Mouse (Mus musculus): Measurements from ENCODE around the gene Nav2. TPM values are rescaled to one million over a fixed set of nuclear protein-coding genes. Genes with fewer than 3 reads are reported as not detected.

Nav2 gene
- polyA plus RNA-seq, 1 experiment = 38.5 TPM

GRCm38 (mm10) chr7:49635074-49635621 lies 726.6 kb downstream of the Nav2 start:
- no peak overlapping the region for H3K27ac ChIP-seq (ENCODE audit: insufficient read depth, low read length)
- H3K4me3 ChIP-seq (ENCODE audit: insufficient read depth, low read length) = no peak overlapping the region
- H3K4me1 ChIP-seq (ENCODE audit: control insufficient read depth, insufficient read depth, low read length) = no peaks in the 10 kb centered on the region
- TF ChIP-seq CTCF (IDR thresholded peaks at IDR 0.05; ENCODE audit: extremely low read depth, insufficient read depth, low read length) (no peak), POLR2A (IDR thresholded peaks at IDR 0.05; ENCODE audit: extremely low read depth, insufficient read depth, low read length) (no peak)

- Histone ChIP-seq H3K4me1 (ENCODE audit: control insufficient read depth, insufficient read depth, low read length) (no peaks in the 10 kb centered on the region), H3K4me3 (ENCODE audit: insufficient read depth, low read length) (no peak overlapping the region), H3K27ac (ENCODE audit: insufficient read depth, low read length) (no peak overlapping the region)
- TF ChIP-seq CTCF (IDR thresholded peaks at IDR 0.05; ENCODE audit: extremely low read depth, insufficient read depth, low read length) (no peak), POLR2A (IDR thresholded peaks at IDR 0.05; ENCODE audit: extremely low read depth, insufficient read depth, low read length) (no peak)
Observed at GRCm38 (mm10) chr7:49635971-49636370, 727.5 kb downstream of the Nav2 start.

GRCm38 (mm10) chr7:49636491-49637115 lies 728.1 kb downstream of the Nav2 start, which contains the start of gene Dbx1:
Gene Dbx1 (minus strand): TSS chr7:49636849.
- TF ChIP-seq CTCF (IDR thresholded peaks at IDR 0.05; ENCODE audit: extremely low read depth, insufficient read depth, low read length) = no peak
- no peak for TF ChIP-seq POLR2A (IDR thresholded peaks at IDR 0.05; ENCODE audit: extremely low read depth, insufficient read depth, low read length)
- H3K4me1 ChIP-seq (ENCODE audit: control insufficient read depth, insufficient read depth, low read length) = no peaks in the 10 kb centered on the region
- H3K27ac ChIP-seq (ENCODE audit: insufficient read depth, low read length) = no peak within 1 kb of the TSS
- H3K4me3 ChIP-seq (ENCODE audit: insufficient read depth, low read length) = no peak within 1 kb of the TSS

GRCm38 (mm10) chr7:49637281-49637680 lies 728.8 kb downstream of the Nav2 start:
- no peaks in the 10 kb centered on the region for H3K4me1 ChIP-seq (ENCODE audit: control insufficient read depth, insufficient read depth, low read length)
- no peak overlapping the region for H3K4me3 ChIP-seq (ENCODE audit: insufficient read depth, low read length)
- H3K27ac ChIP-seq (ENCODE audit: insufficient read depth, low read length) = no peak overlapping the region
- no peak for TF ChIP-seq CTCF (IDR thresholded peaks at IDR 0.05; ENCODE audit: extremely low read depth, insufficient read depth, low read length)
- TF ChIP-seq POLR2A (IDR thresholded peaks at IDR 0.05; ENCODE audit: extremely low read depth, insufficient read depth, low read length) = no peak

GRCm38 (mm10) chr7:49637851-49638663 lies 729.5 kb downstream of the Nav2 start:
- no peak overlapping the region for H3K4me3 ChIP-seq (ENCODE audit: insufficient read depth, low read length)
- TF ChIP-seq CTCF (IDR thresholded peaks at IDR 0.05; ENCODE audit: extremely low read depth, insufficient read depth, low read length) (no peak), POLR2A (IDR thresholded peaks at IDR 0.05; ENCODE audit: extremely low read depth, insufficient read depth, low read length) (no peak)
- no peak overlapping the region for H3K27ac ChIP-seq (ENCODE audit: insufficient read depth, low read length)
- H3K4me1 ChIP-seq (ENCODE audit: control insufficient read depth, insufficient read depth, low read length) = no peaks in the 10 kb centered on the region

GRCm38 (mm10) chr7:49638941-49639776 lies 730.6 kb downstream of the Nav2 start:
- no peaks in the 10 kb centered on the region for H3K4me1 ChIP-seq (ENCODE audit: control insufficient read depth, insufficient read depth, low read length)
- no peak for TF ChIP-seq POLR2A (IDR thresholded peaks at IDR 0.05; ENCODE audit: extremely low read depth, insufficient read depth, low read length)
- no peak for TF ChIP-seq CTCF (IDR thresholded peaks at IDR 0.05; ENCODE audit: extremely low read depth, insufficient read depth, low read length)
- H3K4me3 ChIP-seq (ENCODE audit: insufficient read depth, low read length) = no peak overlapping the region
- no peak overlapping the region for H3K27ac ChIP-seq (ENCODE audit: insufficient read depth, low read length)

GRCm38 (mm10) chr7:49639864-49640708 lies 731.6 kb downstream of the Nav2 start:
- TF ChIP-seq CTCF (IDR thresholded peaks at IDR 0.05; ENCODE audit: extremely low read depth, insufficient read depth, low read length) = no peak
- TF ChIP-seq POLR2A (IDR thresholded peaks at IDR 0.05; ENCODE audit: extremely low read depth, insufficient read depth, low read length) = no peak
- no peak overlapping the region for H3K4me3 ChIP-seq (ENCODE audit: insufficient read depth, low read length)
- H3K27ac ChIP-seq (ENCODE audit: insufficient read depth, low read length) = no peak overlapping the region
- H3K4me1 ChIP-seq (ENCODE audit: control insufficient read depth, insufficient read depth, low read length) = no peaks in the 10 kb centered on the region

- Histone ChIP-seq H3K27ac (ENCODE audit: insufficient read depth, low read length) (no peak overlapping the region), H3K4me1 (ENCODE audit: control insufficient read depth, insufficient read depth, low read length) (no peaks in the 10 kb centered on the region), H3K4me3 (ENCODE audit: insufficient read depth, low read length) (no peak overlapping the region)
- TF ChIP-seq POLR2A (IDR thresholded peaks at IDR 0.05; ENCODE audit: extremely low read depth, insufficient read depth, low read length) (no peak), CTCF (IDR thresholded peaks at IDR 0.05; ENCODE audit: extremely low read depth, insufficient read depth, low read length) (no peak)
Observed at GRCm38 (mm10) chr7:49640709-49641305, 732.3 kb downstream of the Nav2 start.

Other genes with a start within 250 kb of the Nav2 start
- gene Zdhhc13, start 119.7 kb upstream of the Nav2 start, polyA plus RNA-seq (2012; rRNA removed) = 21.3 TPM in 2 replicates
- gene Csrp3, start 60.7 kb upstream of the Nav2 start, polyA plus RNA-seq (2012; rRNA removed) = not detected in 2 replicates
- gene E2f8, start 27.1 kb upstream of the Nav2 start, polyA plus RNA-seq (2012; rRNA removed) = 0.34 and 0.44 TPM in 2 replicates

Measured in cortical plate, adult 2 months (tissue).